Mouse (Mus musculus) gastrocnemius, postnatal 36 days (tissue): Measurements from ENCODE around the gene Chd9. TPM values are rescaled to one million over a fixed set of nuclear protein-coding genes. Genes with fewer than 3 reads are reported as not detected.
A peak's percentile ranks its signal among the peaks of the same experiment; 100 is the strongest.

Experiments used
- DNase-seq, 2 experiments: peaks; one replicate each; pipeline ENCODE4 v3.0.0; 2022
- intact Hi-C: fragments of 180-260 bp; cut with DNase I; formaldehyde crosslinking; loops from one replicate; pipeline ENCODE4 v1.15.1; 2025
- long read RNA-seq, 2 experiments: library from polyadenylated mRNA; stranded (forward); transcript quantifications; one replicate each; pipeline ENCODE4 v2.0.0; 2021
- total RNA-seq, 2 experiments: library from RNA; stranded (reverse); gene quantifications; 2 replicates each; pipeline ENCODE4 v1.2.3; 2021

The Chd9 gene
- 10 to 100 TPM; 47.5 to 68.0 TPM for total RNA-seq
- long read RNA-seq, experiment 1, transcript Chd9-206 (3 exons, 759 nt), result major isoform, 5 of 36 reads
- long read RNA-seq, experiment 1, partial matches to known transcripts, result 1 of 36 reads
- long read RNA-seq, experiment 1, other reads (novel, unspliced or antisense), result 30 of 36 reads
- long read RNA-seq, experiment 2, partial matches to known transcripts, result 0 of 18 reads
- long read RNA-seq, experiment 2, other reads (novel, unspliced or antisense), result 16 of 18 reads

- peak; percentile 95 to 96 for DNase-seq
- intact Hi-C loops, result loop anchor here (1.0 to 5.0 kb wide), 4 partner anchors 39 to 190 kb away; no protein-coding TSS in a partner anchor
These were observed at the start of gene Chd9 for GRCm38 (mm10) chr8:90828181-90828986. Gene Chd9 (plus strand): TSS chr8:90828352.

GRCm38 (mm10) chr8:90791616-90792015 lies 36.5 kb upstream of the Chd9 start:
- no peak for DNase-seq
- intact Hi-C loops, result loop anchor here (5.0 kb wide), 2 partner anchors 789 to 939 kb away; no protein-coding TSS in a partner anchor

DNA sequence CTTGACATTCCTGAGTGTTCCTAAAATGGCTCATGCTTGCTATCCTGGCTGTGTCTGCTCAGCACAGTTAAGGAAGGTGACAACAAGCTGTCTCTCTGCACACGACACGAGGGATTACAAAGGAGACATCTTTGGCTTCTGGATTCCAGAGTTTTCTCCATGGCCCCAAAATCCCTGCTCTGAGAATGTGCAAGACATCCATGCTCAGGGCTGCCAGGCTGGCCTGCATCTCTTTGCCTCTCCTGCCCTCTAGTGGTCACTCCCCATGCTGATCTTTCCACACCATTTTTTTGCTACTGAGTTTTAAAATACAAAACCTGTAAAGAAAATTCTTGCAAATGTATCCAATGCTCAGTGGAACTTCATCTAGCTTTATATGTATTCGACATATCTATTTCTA lies 34.4 kb upstream of the Chd9 start:
- intact Hi-C loops, result loop anchor here (5.0 kb wide), 2 partner anchors 791 to 941 kb away; no protein-coding TSS in a partner anchor
- DNase-seq, result peak; percentile 51 to 71

GRCm38 (mm10) chr8:90794990-90795861 lies 32.9 kb upstream of the Chd9 start:
- peak; percentile 42 to 65 for DNase-seq
- intact Hi-C loops, result loop anchor here (5.0 kb wide), 2 partner anchors 793 to 943 kb away; no protein-coding TSS in a partner anchor

DNA sequence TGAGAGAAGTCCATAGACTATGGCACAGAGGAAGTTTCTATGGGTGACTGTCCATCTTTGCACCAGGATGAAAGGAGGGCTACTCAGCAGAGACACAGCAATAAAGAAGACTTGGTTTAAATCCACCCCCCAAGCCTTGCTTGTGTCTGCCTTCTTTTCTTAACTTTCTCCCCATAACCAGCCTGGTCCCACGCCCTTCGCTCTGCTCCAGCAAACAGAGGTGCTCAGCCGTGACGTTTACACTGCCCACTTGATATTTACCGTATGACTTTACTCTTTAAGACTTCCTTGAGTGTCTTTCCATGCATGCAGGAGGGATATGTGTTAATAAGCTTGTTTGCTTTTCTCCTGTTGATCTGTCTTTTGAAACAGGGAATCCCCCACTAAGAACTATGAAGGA lies 28.7 kb upstream of the Chd9 start:
- DNase-seq, result no peak
- intact Hi-C loops, result no loop called here

DNA sequence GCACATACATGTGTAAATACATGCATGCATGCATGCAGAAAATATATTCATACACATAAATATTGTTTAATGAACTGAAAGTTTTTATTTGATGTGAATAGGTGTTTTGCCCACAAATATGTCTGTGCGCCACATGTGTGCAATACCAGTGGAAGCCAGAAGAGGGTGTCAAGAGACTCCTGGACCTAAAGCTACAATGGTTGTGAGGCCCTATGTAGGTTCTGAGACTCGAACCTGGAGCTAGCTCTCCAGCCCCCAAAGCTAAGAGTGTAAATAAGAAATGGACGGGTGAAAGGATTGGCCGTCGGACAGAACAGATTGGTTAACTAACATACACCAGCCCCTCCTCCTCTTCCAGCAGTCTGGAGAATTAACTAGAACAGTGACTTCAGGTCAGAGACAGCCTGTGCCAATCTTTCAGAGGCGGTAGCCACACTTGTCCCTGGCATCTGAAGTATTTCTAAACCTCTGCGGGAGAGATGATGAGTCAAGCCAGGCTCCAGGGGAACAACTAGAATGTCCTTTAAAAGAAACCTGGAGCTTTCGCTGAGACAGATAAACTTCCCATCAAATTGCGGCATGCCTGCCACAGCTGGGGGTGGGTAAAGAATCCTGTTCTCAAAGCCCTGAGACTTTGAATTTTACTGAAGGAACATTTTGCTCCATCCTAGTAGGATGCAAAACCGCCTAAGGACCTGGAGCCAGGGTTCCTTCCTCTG lies 14.4 kb upstream of the Chd9 start:
- no peak for DNase-seq
- intact Hi-C loops, result no loop called here

DNA sequence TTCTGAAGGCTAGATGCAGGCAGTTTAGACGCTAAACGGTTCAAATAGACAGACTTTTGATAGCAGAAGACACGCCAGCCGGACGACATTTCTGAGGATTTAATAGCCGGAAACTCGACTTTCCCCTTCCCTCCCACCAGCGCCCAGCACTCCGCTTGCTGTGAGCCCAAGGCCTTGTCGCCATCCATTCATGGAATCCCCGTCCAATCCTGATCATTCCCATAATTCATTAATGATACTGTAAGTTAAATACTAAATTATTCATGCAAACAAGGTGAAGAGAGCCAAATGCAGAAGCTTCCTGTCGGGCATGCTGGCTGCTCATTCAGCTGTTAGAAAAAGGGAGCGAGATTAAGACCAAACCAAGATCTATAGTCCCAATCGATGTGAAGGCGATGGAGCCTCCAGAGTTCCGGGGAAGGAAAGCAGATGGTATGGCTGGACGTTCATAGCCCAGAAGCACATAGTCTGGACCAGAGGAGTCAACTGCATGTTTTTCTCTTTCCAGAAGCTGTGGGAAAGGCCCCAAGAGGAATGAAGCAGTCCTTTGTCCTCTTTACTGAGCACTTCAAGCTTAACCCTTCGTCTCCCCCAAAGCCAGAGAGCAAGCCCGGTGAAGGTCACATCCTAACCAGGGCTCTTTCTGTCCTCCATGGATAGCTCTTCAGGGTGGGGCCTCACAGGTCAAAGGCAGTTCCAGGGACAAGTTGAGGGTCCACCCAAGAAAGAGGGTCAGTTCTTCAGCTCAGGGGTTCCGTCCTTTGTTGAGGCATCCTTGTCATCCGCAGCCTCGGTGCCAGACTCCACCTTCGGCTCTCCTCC lies 11.9 kb upstream of the Chd9 start:
- no peak for DNase-seq
- intact Hi-C loops, result no loop called here

GRCm38 (mm10) chr8:90817293-90817692 lies 10.9 kb upstream of the Chd9 start, which contains the start of gene Gm19935:
Gene Gm19935 (minus strand): TSS chr8:90817393.
- intact Hi-C loops, result no loop called here
- DNase-seq, result no peak

DNA sequence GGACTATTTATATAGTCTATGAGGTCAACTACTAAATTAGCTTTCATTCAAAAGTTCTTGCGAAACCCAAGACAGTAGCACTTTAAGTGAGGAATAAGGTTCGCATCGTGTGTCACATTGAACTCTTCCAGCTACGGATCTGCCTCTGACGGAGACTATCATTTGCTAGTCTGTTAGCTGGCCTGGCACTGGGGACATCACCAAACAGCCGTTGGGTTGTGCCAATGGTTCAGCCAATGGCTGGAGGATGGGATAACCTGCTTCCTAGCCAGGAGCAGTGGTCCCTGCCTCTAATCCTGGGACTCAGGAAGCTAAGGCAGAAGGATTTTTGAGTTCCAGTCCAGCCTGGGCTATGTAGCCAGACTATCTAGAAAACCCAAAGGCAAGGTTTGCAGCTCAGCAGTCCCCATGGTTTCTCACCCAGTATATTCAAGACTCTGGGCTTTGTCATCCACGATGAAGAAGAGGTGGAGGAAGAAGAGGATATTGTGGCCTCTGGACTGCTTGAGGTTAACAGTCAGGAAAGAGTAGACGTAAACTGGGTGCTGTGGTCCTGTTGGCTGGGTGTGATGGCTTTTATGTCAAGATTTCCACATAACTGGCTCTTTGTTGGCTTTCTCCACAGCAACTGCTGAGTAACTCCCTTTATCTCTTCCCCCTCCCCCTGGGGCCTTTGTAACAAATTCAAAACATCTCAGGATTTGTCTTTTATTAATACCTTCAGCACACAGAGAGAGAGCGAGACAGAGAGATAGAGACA lies 8.4 kb upstream of the Chd9 start:
- intact Hi-C loops, result no loop called here
- DNase-seq, result no peak

DNA sequence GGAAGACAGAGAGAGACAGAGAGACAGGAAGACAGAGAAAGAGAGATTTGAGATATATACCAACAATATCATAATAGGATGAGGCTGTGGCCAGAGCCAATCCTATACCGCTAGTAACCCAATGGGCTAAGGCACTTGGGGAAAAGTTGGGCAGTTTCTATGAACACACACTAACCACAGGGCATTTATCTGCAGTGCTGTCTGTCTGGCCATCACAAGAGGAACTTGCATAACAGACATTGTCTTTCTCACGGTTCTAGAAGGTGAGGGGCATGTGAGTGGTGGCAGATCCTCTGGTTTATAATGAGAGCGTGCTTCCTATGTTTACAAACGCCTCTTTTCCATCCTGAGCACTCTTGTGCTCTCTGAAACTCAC lies 7.8 kb upstream of the Chd9 start:
- no peak for DNase-seq
- intact Hi-C loops, result no loop called here

- intact Hi-C loops, result no loop called here
- DNase-seq, result no peak
These were observed 5.7 kb upstream of the Chd9 start for GRCm38 (mm10) chr8:90822443-90822842.

DNA sequence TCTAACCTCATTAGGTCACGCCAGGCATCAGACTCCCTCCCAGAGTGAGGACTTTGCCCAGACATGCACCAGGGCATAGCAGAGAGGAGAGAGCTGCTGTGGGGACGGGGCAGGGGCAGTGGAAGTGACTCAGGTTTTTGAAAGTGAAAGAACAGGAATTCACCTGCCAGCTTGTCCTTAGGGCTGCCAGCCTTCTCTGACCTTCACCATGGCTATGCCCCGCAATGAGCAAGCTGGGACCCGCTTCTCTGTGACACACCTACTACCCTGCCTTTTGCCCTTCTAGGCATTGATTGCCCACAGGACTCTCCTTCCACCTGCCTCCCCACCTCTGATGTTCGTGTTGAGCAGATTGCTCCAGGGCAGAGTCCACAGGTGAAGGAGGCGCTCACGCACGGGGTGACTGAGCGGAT lies 2.7 kb upstream of the Chd9 start:
- DNase-seq, result no peak
- intact Hi-C loops, result loop anchor here (5.0 kb wide), 2 partner anchors 42 to 127 kb away; no protein-coding TSS in a partner anchor

GRCm38 (mm10) chr8:90828987-90829740 lies 1.0 kb downstream of the Chd9 start:
- DNase-seq, result no peak
- intact Hi-C loops, result loop anchor here (1.0 to 5.0 kb wide), 4 partner anchors 38 to 190 kb away; no protein-coding TSS in a partner anchor

- intact Hi-C loops, result loop anchor here (2.0 to 5.0 kb wide), 3 partner anchors 37 to 189 kb away; no protein-coding TSS in a partner anchor
- no peak for DNase-seq
These were observed 1.7 kb downstream of the Chd9 start for GRCm38 (mm10) chr8:90829825-90830224.

GRCm38 (mm10) chr8:90830980-90831379 lies 2.8 kb downstream of the Chd9 start:
- intact Hi-C loops, result no loop called here
- no peak for DNase-seq

GRCm38 (mm10) chr8:90832576-90833289 lies 4.6 kb downstream of the Chd9 start:
- DNase-seq, result no peak
- intact Hi-C loops, result no loop called here
